Mouse (Mus musculus) brain, embryonic 14.5 days (tissue): ENCODE measurements around the gene Gapvd1. TPM values are rescaled to one million over a fixed set of nuclear protein-coding genes. Genes with fewer than 3 reads are reported as not detected.
A peak's percentile ranks its signal among the peaks of the same experiment; 100 is the strongest.

Source experiments
- DNase-seq: peaks from one replicate; pipeline ENCODE4 v3.0.0-alpha.2; 2011; ENCODE audit warnings: low read depth
- CTCF ChIP-seq: fragments of 200-500 bp; IDR thresholded peaks from 2 replicates; pipeline ENCODE4 v1.5.1; 2012; ENCODE audit warnings: inconsistent platforms, mild to moderate bottlenecking, moderate library complexity, borderline replicate concordance; ENCODE audit not compliant: insufficient read depth, insufficient read length; ENCODE audit errors: extremely low read depth
- POLR2A ChIP-seq: fragments of 200-500 bp; IDR thresholded peaks from 2 replicates; pipeline ENCODE4 v1.6.1; 2012; ENCODE audit warnings: mild to moderate bottlenecking, inconsistent platforms, borderline replicate concordance; ENCODE audit not compliant: poor library complexity, insufficient read depth, insufficient read length, severe bottlenecking; ENCODE audit errors: extremely low read depth
- polyA plus RNA-seq: library from polyadenylated mRNA; depleted of rRNA; stranded (reverse); fragments of >200 nt; gene quantifications from 2 replicates; pipeline ENCODE4 v1.2.3, GENCODE M21; 2012; rRNA removed

Gapvd1 gene
- polyA plus RNA-seq, 1 experiment = 61.7 TPM

- no peak for DNase-seq
- TF ChIP-seq CTCF (no peak), POLR2A (no peak)
Observed at GRCm38 (mm10) chr2:34639725-34640124, 115.3 kb downstream of the Gapvd1 start.

GRCm38 (mm10) chr2:34638955-34639650 is 115.9 kb downstream of the Gapvd1 start:
- peak; percentile 94 for DNase-seq

GRCm38 (mm10) chr2:34635249-34636165 is 119.5 kb downstream of the Gapvd1 start:
- no peak for TF ChIP-seq POLR2A
- TF ChIP-seq CTCF = no peak
- no peak for DNase-seq

More at GRCm38 (mm10) chr2:34638955-34639650, 115.9 kb downstream of the Gapvd1 start:
- TF ChIP-seq POLR2A (no peak), CTCF (peak; percentile 97)

- DNase-seq = no peak
- TF ChIP-seq POLR2A = no peak
- TF ChIP-seq CTCF = no peak
Observed at GRCm38 (mm10) chr2:34632051-34632450, 123.0 kb downstream of the Gapvd1 start.

GRCm38 (mm10) chr2:34630445-34630844 is 124.6 kb downstream of the Gapvd1 start:
- DNase-seq = no peak

GRCm38 (mm10) chr2:34629758-34630157 is 125.3 kb downstream of the Gapvd1 start:
- DNase-seq = no peak
- TF ChIP-seq POLR2A (no peak), CTCF (no peak)

More at GRCm38 (mm10) chr2:34630445-34630844, 124.6 kb downstream of the Gapvd1 start:
- TF ChIP-seq CTCF (no peak), POLR2A (no peak)

GRCm38 (mm10) chr2:34628903-34629540 is 126.0 kb downstream of the Gapvd1 start:
- no peak for DNase-seq
- TF ChIP-seq POLR2A = no peak

- DNase-seq = no peak
Observed at GRCm38 (mm10) chr2:34627328-34628226, 127.5 kb downstream of the Gapvd1 start.

More at GRCm38 (mm10) chr2:34627328-34628226, 127.5 kb downstream of the Gapvd1 start:
- no peak for TF ChIP-seq POLR2A
- no peak for TF ChIP-seq CTCF

Other genes starting within 250 kb of the Gapvd1 start
- 361 and 367 TPM in 2 replicates for gene Hspa5, start 16.7 kb upstream of the Gapvd1 start, polyA plus RNA-seq
- 18.6 and 21.0 TPM in 2 replicates for gene Rabepk, start 44.7 kb upstream of the Gapvd1 start, polyA plus RNA-seq
- 60.9 and 67.3 TPM in 2 replicates for gene Fbxw2, start 71.1 kb upstream of the Gapvd1 start, polyA plus RNA-seq
- 0.06 TPM in 1 of 2 replicates, not detected in the other for gene Gm34653, start 77.8 kb upstream of the Gapvd1 start, polyA plus RNA-seq
- gene Cutal, start 119.2 kb upstream of the Gapvd1 start, polyA plus RNA-seq = 0.14 and 0.16 TPM in 2 replicates
- 42.4 and 44.3 TPM in 2 replicates for gene Psmd5, start 119.7 kb upstream of the Gapvd1 start, polyA plus RNA-seq
- 3.6 and 5.7 TPM in 2 replicates for gene Phf19, start 158.8 kb upstream of the Gapvd1 start, polyA plus RNA-seq
- 1.4 and 2.4 TPM in 2 replicates for gene Traf1, start 206.5 kb upstream of the Gapvd1 start, polyA plus RNA-seq